Mouse (Mus musculus): ENCODE measurements at regions not wholly inside any gene's neighbourhood (a gene's known extent, or its start where the extent isn't known, plus 50 kb on each side); places are given as distances from the start of the nearest gene placed in this dataset.

- no peak for DNase-seq
- intact Hi-C loops (cut with DNase I) = no loop called here
These were observed 1026.8 kb upstream of the Alcam start for GRCm38 (mm10) chr16:53480664-53481063.

DNA sequence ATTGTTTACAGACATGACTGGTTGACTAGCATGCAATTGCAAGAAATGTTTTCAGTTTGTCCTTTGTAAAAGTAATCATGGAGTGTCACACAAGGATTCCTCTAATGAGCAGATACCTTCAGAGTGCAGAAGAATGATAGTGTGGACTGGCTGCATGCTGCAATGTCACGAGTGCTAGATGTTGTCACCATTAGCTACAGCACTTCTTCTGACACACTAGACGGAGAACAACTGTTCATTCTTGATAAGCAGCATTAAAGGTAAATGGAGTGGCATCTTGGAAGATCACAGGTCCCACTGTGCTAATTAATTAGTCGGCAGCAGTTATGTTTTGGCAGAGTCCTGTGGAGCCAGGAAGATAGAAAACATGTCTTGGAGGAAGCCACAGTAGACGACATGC, 985.6 kb upstream of the Alcam start:
- intact Hi-C loops (cut with DNase I) = no loop called here
- no peak for DNase-seq

DNA sequence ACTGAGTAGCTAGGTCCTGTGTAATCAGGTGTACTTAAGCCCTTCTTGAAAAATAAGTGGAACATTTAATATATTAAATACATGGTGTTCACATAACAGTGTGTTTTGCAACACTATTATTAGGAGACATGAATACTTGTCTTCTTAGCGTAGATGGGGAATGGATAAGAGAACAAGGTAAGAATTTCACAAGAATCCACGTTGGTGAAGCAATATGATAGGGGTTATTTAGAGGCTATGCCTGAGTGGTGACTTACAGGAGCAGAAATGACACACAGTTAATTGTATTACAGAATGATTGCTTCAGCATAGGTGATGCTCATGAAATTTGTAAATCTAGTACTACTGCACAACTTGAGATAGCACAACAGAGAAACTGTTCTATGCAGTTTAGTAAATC, 964.5 kb upstream of the Alcam start:
- intact Hi-C loops (cut with DNase I) = no loop called here
- DNase-seq = no peak

GRCm38 (mm10) chr16:53385176-53385575, 931.3 kb upstream of the Alcam start:
- intact Hi-C loops (cut with DNase I) = no loop called here
- DNase-seq = no peak

GRCm38 (mm10) chr16:53342153-53342552, 888.3 kb upstream of the Alcam start:
- intact Hi-C loops (cut with DNase I) = no loop called here
- no peak for DNase-seq

DNA sequence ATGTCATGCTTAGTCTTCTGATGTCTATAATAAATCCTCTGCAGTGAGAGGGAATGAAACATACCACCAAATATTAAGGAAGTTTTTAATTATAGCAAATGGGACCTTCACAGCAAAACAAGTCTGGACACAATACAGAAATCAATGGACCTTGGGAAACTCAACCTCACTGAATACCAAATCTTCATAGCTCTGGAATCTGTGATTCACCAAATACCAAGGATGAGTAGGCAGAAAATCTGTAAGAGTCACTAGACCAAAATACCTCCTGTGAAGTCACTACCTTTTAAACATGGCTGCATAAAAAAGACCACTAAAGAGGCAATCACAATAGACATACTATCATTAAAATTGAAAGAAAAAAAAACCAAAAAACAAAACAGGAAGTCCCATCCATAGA, 872.5 kb upstream of the Alcam start:
- no peak for DNase-seq
- intact Hi-C loops (cut with DNase I) = no loop called here

GRCm38 (mm10) chr16:53292081-53292480, 838.2 kb upstream of the Alcam start:
- DNase-seq = no peak
- intact Hi-C loops (cut with DNase I) = no loop called here

- DNase-seq = no peak
- intact Hi-C loops (cut with DNase I) = no loop called here
These were observed 828.1 kb upstream of the Alcam start for GRCm38 (mm10) chr16:53282014-53282413.

DNA sequence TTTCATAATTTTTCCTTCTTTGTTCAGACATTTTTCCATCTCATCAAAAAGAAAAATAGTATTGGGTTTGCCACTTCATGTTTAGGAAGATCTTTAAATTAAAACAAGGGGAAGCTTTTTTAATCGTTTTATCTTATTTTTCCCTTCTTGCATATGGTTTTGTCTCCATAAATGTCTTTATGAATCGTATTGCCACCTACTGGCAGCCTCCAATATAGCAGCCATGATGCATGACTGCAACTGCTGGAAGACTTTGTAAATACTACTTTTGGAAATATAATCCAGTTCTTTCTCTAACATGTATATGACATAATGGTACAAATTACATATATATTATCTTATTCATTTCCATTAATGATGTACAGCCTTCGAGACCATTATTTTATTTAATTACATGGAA, 812.2 kb upstream of the Alcam start:
- peak; percentile 74 for DNase-seq

DNA sequence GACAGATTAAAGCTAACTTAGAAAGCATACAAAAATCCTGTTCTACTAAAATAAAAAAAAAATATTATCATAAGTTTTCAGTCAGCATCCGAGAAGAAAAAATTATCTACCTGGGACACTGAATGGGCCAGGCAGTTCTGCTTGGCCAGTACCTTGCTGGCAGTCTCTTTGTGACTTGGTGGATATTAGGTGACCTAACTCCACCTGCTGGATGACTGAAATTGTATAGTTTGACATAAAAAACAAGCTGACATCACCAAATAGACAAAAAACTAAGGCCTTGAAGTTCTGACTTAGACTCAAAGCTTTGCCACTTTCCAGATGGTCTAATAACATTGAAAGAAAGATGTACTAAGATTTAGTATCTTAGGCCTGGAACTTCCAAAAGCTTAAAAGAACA, 791.5 kb upstream of the Alcam start:
- intact Hi-C loops (cut with DNase I) = no loop called here
- no peak for DNase-seq

More for the DNA sequence above, 812.2 kb upstream of the Alcam start:
- intact Hi-C loops (cut with DNase I) = loop anchor here (5.0 kb wide), 1 partner anchor 814 kb away; the partner anchor contains the start of gene Alcam

GRCm38 (mm10) chr16:53242126-53242537, 788.3 kb upstream of the Alcam start:
- DNase-seq = no peak
- intact Hi-C loops (cut with DNase I) = no loop called here

GRCm38 (mm10) chr16:53218886-53219285, 765.0 kb upstream of the Alcam start:
- DNase-seq = no peak
- intact Hi-C loops (cut with DNase I) = no loop called here

DNA sequence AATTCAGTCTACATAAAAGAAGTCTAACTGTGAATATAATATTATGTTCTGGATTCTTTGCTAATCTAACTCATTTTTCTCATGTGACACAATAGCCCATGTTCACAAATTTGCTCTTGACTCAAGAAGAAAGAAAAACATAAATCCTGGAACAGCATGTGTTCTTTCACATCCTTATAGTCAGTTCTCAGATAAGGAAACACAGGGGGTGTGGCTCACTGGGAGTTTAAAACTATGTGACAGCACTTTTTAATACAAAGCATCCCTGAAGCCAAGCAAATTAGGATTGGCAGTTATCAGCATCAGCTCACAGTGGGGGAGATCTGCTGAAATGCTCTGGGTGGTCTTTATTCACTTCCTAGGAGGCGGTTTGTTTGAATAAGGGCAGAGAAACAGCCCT, 747.6 kb upstream of the Alcam start:
- DNase-seq = no peak
- intact Hi-C loops (cut with DNase I) = no loop called here

GRCm38 (mm10) chr16:53186444-53186843, 732.6 kb upstream of the Alcam start:
- no peak for DNase-seq
- intact Hi-C loops (cut with DNase I) = no loop called here

GRCm38 (mm10) chr16:53156352-53156751, 702.5 kb upstream of the Alcam start:
- intact Hi-C loops (cut with DNase I) = no loop called here
- DNase-seq = no peak

GRCm38 (mm10) chr16:53130677-53131076, 676.8 kb upstream of the Alcam start:
- intact Hi-C loops (cut with DNase I) = no loop called here

DNA sequence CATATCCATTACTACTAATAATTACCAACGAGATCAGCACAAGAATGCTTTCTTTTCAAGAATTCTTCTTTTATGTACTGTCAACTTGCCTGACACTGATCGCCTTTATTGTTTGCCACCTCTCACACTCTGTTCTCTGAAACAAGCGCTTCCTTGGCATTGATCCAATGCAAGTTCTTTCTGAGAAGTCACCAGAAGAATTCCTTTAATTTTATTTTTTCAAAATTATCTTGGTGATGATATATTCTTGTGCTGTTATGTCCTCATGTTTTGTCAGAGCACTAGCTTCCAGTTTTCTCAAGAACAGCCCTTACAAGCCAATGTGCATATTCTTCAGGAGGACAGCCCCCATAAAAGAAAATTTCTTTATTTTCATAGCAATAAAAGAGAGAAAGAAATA, 654.9 kb upstream of the Alcam start:
- intact Hi-C loops (cut with DNase I) = no loop called here
- no peak for DNase-seq

More at GRCm38 (mm10) chr16:53130677-53131076, 676.8 kb upstream of the Alcam start:
- no peak for DNase-seq

GRCm38 (mm10) chr16:53095396-53095929, 641.6 kb upstream of the Alcam start:
- DNase-seq = no peak
- intact Hi-C loops (cut with DNase I) = no loop called here

- peak; percentile 25 for DNase-seq
- intact Hi-C loops (cut with DNase I) = no loop called here
These were observed 620.1 kb upstream of the Alcam start for GRCm38 (mm10) chr16:53073856-53074568.

DNA sequence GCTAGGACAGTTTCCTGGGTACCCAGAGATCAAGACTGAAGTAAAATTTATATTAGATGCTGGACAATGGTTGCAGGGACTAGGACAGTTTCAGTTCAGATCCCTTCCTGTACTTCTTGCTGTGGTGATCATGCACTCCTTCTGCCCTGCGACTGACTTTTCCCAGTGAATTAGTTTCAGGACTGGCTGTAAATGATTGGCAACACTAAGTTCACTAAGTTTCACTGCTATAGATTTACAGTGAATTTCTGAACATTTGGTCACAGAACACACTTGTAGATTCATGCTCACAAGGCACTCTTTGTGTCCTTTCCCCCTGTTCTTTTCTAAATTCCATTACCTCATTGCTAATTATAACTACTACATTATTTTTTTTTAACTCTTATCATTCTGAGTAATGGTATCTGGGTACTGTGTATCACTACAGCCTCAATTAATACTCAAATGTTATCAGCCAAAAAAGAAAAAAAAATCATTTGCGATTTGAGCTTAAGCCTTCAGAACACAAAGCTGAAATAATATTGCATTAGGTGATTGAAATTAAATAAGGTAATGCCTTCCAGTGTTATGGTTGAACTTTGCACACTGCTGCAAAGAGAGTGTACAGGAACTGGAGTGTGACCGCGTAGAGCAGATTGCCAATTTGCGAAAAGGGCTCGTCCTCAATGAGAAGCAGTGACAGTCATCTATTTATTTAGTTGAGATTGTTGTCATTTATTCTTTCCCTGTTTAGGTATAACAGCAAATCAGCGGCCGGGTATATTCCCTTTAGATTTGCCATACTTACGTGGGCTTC, 618.2 kb upstream of the Alcam start:
- DNase-seq = no peak
- intact Hi-C loops (cut with DNase I) = no loop called here

DNA sequence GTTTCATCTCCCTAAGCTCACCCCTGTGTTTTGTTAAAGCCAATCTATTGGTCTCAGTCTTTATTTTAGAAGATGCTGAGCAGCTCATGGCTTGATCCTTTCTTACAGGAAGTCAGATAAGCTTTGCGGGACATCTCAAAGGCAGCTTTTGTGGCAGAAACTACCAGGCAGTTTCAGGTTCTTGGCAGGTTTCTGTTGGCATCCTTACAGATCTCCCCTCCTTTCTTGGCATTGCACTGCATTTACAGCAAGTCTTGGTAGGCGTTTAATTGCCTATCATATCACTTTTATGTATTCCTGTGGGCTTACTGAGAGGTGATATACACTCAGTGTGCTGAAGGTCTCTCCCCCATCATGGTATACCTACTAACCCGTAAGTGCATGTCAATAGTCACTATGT, 610.3 kb upstream of the Alcam start:
- intact Hi-C loops (cut with DNase I) = no loop called here
- DNase-seq = no peak

GRCm38 (mm10) chr16:53063061-53063460, 609.2 kb upstream of the Alcam start:
- intact Hi-C loops (cut with DNase I) = no loop called here
- no peak for DNase-seq
